Mouse (Mus musculus) layer of hippocampus, postnatal 14 days (tissue): Measurements from ENCODE around the gene Aamp. TPM values are rescaled to one million over a fixed set of nuclear protein-coding genes. Genes with fewer than 3 reads are reported as not detected.
A peak's percentile ranks its signal among the peaks of the same experiment; 100 is the strongest.
"Not testable (repeated sequence)": the region's sequence is repeated elsewhere in the genome, so short reads cannot be mapped to it uniquely, and the experiment has no call there.

Experiments used
- DNase-seq, 2 experiments: peaks; one replicate each; pipeline ENCODE4 v3.0.0; 2021 to 2022; ENCODE audit warnings: low spot score in 2 of 2, mixed read lengths in 1 of 2
- long read RNA-seq, 2 experiments: library from polyadenylated mRNA; stranded (forward); transcript quantifications; one replicate each; pipeline ENCODE4 v2.0.0; 2021
- total RNA-seq, 2 experiments: library from RNA; stranded (reverse); gene quantifications; 2 replicates each; pipeline ENCODE4 v1.2.3; 2021

The Aamp gene
- total RNA-seq, result 100 to 1,000 TPM; 143 to 145 TPM
- long read RNA-seq, experiment 1, transcript Aamp-201 (11 exons, 1,817 nt), result major isoform, 264 of 367 reads
- long read RNA-seq, experiment 1, transcript Aamp-202 (11 exons, 1,756 nt), result minor isoform, 31 of 367 reads
- long read RNA-seq, experiment 1, partial matches to known transcripts, result 14 of 367 reads
- long read RNA-seq, experiment 1, other reads (novel, unspliced or antisense), result 58 of 367 reads
- long read RNA-seq, experiment 2, transcript Aamp-202 (11 exons, 1,756 nt), result minor isoform, 27 of 586 reads
- long read RNA-seq, experiment 2, transcript Aamp-201 (11 exons, 1,817 nt), result major isoform, 331 of 586 reads
- long read RNA-seq, experiment 2, partial matches to known transcripts, result 19 of 586 reads
- long read RNA-seq, experiment 2, other reads (novel, unspliced or antisense), result 209 of 586 reads

GRCm38 (mm10) chr1:74284543-74285160 is at the start of gene Aamp, which contains the start of gene Pnkd:
Gene Aamp, minus strand, starts transcription at chr1:74284738.
Gene Pnkd, plus strand, starts transcription at chr1:74284930.
- DNase-seq, result peak; percentile 99 to 100

- no peak for DNase-seq
These were observed 48.4 kb upstream of the Aamp start for GRCm38 (mm10) chr1:74332930-74333329.

DNA sequence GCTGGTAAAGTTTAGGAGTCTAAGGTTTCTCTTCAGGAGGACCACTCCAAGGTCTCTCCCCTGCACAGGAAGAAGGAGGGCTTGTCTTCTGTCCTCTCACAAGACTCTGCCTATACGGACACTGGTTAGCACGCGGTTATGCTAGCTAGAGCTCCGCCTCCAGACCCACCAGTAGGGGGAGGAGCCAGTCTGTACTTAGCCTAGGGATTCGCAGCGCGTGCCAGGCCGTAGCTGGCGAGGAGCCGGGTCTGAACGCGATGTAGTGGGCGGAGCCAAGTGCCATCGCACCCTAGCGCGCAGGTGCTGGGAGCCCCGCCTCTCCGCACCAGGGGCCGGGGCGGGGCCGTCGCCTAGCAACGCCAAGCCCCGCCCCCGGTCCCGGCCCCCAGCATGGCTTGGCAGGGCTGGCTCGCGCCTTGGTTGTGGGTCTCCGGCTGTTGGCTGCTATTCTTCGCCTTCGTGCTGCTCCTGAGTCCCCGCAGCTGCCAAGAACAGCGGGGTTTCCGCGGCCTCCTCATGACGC is 47.8 kb upstream of the Aamp start:
- DNase-seq, result peak; percentile 94 to 95

DNA sequence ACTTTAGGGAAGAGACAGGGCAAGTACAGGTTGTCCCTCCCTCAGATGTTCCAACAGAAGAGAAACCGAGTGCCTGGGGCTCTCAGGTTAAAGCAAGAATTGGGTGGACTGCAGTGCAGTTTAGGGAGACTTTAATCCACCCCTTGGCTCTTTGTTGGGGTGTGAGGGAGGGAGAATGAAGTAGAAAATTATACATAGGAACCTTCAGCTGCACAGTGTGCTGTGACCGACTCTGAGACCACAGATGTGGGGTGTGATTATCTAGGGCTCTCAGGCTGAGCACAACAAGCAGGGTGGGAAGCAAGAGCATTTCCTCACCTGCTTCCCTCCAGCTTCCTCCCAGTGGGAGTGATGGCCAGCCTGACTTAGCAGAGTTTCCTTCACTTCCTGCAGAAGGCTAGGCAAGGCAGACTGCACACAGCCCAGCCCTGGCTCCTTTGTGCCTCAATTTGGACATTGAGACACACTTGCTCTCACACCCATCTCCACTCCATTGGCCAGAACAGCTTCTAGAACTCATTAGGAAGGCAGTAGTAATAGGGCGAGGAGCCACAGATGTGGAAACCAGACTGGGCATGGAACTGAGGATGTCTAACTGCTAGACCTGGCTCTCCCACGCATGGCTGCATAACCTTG is 46.6 kb upstream of the Aamp start:
- no peak for DNase-seq

GRCm38 (mm10) chr1:74329899-74330431 is 45.4 kb upstream of the Aamp start:
- no peak for DNase-seq

- DNase-seq, result not testable (repeated sequence)
These were observed 42.4 kb upstream of the Aamp start for GRCm38 (mm10) chr1:74326916-74327315.

GRCm38 (mm10) chr1:74321396-74321795 is 36.9 kb upstream of the Aamp start:
- no peak for DNase-seq

- no peak for DNase-seq
These were observed 34.2 kb upstream of the Aamp start for GRCm38 (mm10) chr1:74318711-74319110.

- no peak for DNase-seq
These were observed 31.7 kb upstream of the Aamp start for GRCm38 (mm10) chr1:74316114-74316827.

DNA sequence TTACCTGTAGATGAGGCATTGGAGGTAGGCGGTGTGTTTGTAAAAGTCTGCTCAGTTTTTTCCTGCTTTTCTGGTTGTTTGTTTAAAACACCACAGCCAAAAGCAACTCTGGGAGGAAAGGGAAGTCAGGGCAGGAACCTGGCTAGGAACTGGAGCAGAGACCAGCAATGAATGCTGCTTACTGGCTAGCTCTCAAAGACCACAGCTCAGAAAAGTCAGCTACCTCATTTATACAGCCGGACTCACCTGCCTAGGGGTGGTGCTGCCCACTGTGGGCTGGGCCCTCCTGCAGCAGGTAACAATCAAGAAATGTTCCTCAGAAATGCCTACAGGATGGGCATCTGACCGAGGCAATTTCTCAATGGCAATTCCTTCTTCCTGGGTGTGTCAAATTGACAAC is 30.3 kb upstream of the Aamp start:
- no peak for DNase-seq

DNA sequence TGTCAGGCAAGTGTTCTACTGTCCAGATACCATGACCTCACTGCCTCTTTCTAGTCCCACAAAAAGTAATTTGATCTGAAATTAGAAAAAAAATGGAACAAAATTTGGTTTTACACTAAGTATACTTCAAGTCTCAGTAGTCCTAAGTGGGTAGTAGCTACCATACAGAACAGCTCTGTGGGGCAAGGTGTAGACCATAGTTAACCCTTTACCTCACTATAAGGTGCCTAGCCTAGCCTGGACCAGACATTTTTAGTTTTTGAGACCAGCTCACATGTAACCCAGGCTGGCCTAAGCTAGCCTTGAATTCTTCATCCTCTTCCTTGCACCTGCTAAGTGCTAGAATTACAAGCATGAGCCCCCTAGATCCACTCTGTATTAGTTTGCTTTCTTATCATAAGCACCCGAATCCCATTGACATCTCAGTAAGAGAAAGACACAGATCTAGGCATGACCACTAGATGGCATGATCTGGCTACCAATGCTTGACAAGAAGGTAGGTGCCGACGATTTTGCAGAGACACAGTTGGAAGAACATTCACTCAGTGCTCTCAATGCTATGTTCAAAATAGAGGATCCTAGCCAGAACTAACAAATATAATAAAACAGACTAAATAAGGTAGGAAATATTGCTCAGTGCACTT is 28.6 kb upstream of the Aamp start:
- DNase-seq, result peak; percentile 53 to 91

DNA sequence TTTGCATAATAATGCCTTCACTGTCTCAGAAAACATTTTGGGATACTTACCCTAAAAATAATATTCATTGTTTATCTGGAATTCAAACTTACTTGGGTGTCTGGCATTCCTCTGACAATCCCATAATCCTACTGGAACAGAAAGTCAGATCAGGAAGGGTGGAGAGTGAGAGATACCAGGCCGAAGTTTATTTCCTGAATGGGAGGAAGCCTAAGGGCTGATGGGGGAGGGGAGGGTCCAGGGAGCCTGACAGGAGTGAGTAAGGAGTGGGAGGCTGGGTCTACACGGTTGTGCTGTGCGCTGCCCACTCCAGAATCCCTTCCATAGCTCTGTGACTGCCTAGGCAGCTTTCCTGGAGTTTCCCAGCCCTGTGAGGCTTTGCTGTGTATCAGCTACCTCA is 25.2 kb upstream of the Aamp start:
- DNase-seq, result no peak

DNA sequence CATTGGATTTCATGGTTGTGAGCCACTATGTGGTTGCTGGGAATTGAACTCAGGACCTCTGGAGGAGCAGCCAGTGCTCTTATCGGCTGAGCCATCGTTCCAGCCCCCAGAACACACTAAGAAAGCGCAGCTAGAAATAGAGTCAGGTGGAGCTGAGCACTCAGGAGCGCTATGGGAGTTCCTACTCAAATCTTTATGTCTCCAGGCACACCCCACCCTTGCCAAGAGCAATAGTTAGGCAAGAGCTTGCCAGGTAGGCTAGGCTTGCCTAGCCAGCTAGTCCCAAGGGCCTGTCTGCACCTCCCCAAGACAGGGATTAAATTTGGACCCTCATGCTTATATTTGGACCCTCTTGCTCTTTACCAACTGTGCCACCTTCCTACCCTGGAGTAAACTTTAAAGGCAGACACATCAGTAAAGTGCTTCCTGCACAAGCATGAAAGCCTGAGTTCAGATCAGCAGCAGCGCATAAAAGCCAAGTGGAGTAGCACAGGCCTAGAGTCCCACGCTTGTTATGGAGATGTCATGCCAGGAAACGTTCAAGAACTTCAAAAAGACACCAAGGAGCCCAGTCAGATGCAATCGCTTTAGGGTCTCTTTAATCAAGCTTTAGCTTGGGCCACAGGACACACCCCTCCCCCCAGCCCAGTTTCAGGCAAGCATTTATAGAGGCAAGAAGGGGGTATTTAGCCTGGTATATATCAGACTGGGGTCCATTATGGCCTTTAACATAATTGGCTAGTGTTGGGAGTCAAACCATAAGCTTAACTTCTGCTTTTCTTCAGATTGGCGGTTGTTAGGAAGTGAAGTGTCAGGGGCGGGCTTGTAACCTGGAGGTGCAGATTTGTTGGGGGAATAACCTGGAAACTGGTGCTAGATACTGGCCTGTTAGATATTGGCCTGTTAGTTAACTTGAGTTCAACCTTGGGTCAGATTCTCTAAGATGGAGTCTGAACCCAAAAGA is 23.7 kb upstream of the Aamp start:
- no peak for DNase-seq

- no peak for DNase-seq
These were observed 22.6 kb upstream of the Aamp start for GRCm38 (mm10) chr1:74307146-74307545.

GRCm38 (mm10) chr1:74305522-74305921 is 21.0 kb upstream of the Aamp start, which contains the start of gene Tmbim1:
Gene Tmbim1, minus strand, starts transcription at chr1:74305622.
- DNase-seq, result no peak

DNA sequence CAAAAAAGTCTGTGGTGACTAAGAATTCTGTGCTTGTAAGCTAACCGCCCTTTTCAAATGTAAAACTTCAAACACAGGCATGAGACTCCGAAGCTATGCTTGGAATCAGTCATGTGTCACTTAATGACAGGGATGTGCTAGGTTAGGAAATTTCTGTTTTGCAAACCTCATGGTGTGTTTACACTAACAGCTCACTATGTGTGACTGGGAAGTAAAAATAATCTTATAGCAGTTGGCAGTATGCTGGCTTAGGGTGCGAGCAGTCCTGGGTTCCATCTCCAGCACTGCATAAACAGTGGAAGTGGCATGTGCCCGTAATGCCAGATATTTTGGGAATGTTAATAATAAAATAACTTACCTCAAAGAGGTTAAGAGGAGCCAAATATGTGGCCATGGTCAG is 20.4 kb upstream of the Aamp start:
- DNase-seq, result no peak

GRCm38 (mm10) chr1:74304339-74304790 is 19.8 kb upstream of the Aamp start:
- no peak for DNase-seq

DNA sequence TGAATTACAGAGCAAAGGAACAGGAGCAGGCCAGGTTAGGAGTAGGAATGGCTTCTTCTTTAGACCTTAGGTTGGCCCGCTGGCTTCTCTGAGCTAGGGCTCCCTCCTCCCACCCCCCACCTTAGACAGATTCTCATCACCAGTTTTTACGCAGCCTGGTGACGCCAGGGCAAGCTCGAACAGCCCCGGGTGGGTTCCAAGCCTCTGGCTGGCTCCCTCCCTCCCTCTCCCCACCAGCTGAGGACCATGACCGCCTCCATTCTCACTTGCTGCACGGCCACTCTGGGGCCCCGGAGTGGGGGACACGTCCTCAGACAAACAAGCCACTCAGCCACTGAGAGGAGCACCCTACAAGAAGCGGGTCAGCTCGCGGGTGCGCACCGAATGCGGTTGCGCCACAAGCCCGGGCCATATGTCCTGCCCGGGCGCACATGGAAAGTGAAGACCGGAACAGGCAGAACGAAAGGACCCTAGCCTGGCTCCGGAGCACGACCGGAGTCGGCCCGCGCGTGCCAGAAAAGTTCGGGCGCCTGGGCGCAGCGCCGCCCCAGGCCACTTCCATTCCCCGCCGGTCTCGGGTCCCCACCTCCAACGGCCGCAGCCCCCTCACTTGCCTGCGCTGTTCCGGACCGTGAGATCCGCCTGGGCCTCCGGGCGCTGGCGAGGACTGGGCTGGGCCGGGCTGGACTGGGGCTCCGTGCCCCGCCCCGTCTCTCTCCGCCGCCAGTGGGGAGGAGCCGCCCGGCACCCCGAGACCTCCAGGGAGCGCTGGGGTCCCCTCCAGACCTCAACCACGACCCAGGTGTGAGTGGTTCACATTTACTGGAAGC is 19.2 kb upstream of the Aamp start:
- DNase-seq, result peak; percentile 46 to 48
